Mouse (Mus musculus) gastrocnemius, postnatal 25 days (tissue): ENCODE results near the gene Arl3. TPM values are rescaled to one million over a fixed set of nuclear protein-coding genes. Genes with fewer than 3 reads are reported as not detected.
A peak's percentile ranks its signal among the peaks of the same experiment; 100 is the strongest.

ENCODE experiments used
- DNase-seq: peaks from one replicate; pipeline ENCODE4 v3.0.0; 2022
- long read RNA-seq, 2 experiments: library from polyadenylated mRNA; stranded (forward); transcript quantifications; one replicate each; pipeline ENCODE4 v2.0.0; 2021
- total RNA-seq, 2 experiments: library from RNA; stranded (reverse); gene quantifications; 1 replicate in 1 of 2; 2 replicates in 1 of 2; pipeline ENCODE4 v1.2.3; 2021

Arl3 gene
- 10 to 100 TPM; 49.6 to 55.8 TPM for total RNA-seq
- long read RNA-seq, experiment 1, transcript Arl3-205 (7 exons, 1,005 nt), result major isoform, 10 of 22 reads
- long read RNA-seq, experiment 1, transcript Arl3-201 (6 exons, 843 nt), result minor isoform, 5 of 22 reads
- long read RNA-seq, experiment 1, partial matches to known transcripts, result 3 of 22 reads
- long read RNA-seq, experiment 1, other reads (novel, unspliced or antisense), result 4 of 22 reads
- long read RNA-seq, experiment 2, transcript Arl3-205 (7 exons, 1,005 nt), result major isoform, 9 of 19 reads
- long read RNA-seq, experiment 2, partial matches to known transcripts, result 1 of 19 reads
- long read RNA-seq, experiment 2, other reads (novel, unspliced or antisense), result 5 of 19 reads

- peak; percentile 97 for DNase-seq
Measured at GRCm38 (mm10) chr19:46572951-46573937, at the start of gene Arl3, which contains the start of gene Sfxn2. Gene Arl3, minus strand, starts transcription at chr19:46573198. Gene Sfxn2, plus strand, starts transcription at chr19:46573365.

GRCm38 (mm10) chr19:46622659-46623193 is 49.7 kb upstream of the Arl3 start:
- DNase-seq, result no peak

GRCm38 (mm10) chr19:46621236-46622183 is 48.5 kb upstream of the Arl3 start:
- DNase-seq, result no peak

GRCm38 (mm10) chr19:46620016-46620808 is 47.2 kb upstream of the Arl3 start:
- DNase-seq, result no peak

GRCm38 (mm10) chr19:46619518-46619917 is 46.5 kb upstream of the Arl3 start:
- no peak for DNase-seq

DNA sequence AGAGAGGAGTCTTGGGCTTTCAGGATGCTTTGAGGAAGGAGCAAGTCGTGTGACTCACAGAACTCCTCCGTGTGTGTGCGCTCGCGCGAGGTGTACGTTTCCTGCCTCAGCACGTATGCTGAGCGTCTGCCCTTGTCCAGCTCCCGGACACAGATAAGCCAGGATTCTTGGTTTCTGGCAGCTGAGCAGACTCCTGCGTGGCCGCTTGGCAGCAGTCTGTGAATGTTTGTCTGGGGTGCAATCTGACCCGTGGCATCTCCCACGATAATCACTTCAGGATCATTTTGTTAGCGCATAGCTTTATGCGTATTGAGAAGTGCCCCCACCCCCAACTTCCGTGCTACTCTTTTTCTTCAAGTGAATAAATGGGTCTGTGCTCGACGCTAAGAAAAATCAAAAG is 46.0 kb upstream of the Arl3 start:
- DNase-seq, result no peak

DNA sequence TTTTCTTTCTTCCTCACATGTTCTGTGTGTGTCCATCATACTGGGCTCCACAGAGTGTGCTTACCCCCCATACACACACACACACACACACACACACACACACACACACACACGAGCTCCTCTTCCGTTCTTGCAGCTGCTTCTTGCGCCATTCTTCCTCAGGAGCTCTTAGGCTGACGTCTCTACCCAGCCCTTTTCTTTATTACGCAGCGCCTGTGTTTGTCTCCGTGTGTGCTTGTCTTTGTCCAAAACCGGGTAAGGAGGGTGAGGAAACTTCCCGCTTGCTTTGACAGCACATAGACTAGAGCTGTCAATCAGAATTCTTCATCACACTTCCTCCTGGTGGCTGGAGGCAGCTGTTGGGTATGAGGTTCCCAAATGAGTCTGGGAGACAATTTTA is 45.3 kb upstream of the Arl3 start:
- no peak for DNase-seq

- DNase-seq, result no peak
Measured at GRCm38 (mm10) chr19:46617361-46617760, 44.4 kb upstream of the Arl3 start.

DNA sequence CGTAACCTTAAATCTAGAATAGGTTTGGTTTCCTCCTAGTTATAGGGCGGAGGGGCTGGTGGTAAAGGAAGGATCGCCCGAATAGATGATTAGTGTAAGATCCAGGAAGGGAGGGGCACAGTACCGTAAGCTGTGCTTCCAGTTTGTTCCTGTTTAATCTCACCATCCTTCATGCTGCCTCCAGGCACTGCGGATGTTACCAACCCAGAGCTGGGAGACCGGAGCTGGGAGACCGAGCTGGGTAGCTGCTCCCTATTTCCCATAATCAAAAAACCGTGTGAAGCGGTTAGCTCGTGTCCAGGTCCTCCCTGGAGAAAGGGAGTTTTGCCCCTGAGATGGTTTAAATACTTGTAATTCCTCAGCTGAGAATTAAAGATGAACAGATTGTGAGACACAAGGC is 43.4 kb upstream of the Arl3 start:
- no peak for DNase-seq

- no peak for DNase-seq
Measured at GRCm38 (mm10) chr19:46608158-46608557, 35.2 kb upstream of the Arl3 start.

GRCm38 (mm10) chr19:46607424-46607823 is 34.4 kb upstream of the Arl3 start:
- DNase-seq, result peak; percentile 40

DNA sequence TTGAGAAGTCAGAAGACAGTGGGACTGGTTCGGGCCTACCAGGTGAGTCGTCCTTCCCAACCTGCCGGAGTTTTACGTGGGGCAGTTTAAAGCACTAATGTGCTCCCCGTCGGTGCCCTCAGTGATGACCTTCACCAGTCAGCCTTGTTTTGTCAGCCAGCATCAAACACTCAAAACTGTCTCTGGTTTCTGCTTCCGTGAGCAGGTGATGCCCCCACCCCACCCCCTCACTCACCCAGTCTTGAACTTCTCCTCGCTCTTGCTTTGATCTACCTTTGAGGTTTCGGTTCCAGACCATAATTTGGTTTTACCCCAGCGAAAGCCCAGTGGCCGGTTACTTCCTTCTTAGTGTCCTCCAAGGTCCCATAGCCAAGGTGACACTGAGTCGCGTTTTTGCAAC is 33.7 kb upstream of the Arl3 start:
- no peak for DNase-seq

DNA sequence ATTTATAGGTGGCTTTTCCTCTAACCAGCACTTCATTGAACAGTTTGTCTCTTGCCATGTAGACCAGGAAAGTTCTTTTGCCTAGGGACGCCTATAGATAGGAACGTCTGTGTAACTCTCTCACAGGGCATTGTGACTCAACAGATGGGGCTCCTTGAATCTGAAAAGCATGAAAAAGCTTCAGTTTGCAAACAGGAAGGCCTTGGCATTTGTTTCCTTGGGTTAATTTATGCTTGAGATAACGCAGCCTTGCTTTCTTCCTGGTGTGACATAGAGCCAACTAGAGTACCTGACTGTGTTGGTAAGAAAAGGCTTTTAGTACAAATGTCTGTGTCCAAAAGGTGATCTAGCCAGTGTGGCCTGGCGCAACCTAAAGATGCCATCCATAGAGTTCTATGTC is 29.4 kb upstream of the Arl3 start:
- no peak for DNase-seq

GRCm38 (mm10) chr19:46601491-46601890 is 28.5 kb upstream of the Arl3 start:
- no peak for DNase-seq

DNA sequence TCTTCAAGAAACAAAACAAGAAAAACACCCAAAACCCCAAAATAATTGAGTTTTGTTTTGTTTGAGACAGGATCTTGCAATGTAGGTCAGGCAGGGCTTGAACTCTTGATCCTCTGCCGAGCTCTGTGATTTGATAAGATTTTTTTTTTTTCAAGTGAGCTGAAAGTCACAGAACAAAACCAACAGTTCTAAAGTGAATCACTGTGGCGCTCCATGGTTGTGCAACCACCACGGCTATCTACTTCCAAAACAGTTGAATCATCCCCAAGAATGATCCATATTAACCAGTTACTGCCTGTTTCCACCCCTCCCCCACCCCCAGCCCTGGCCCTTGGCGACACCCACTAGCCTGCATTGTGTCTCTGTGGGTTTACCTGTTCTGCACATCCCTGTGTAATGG is 27.4 kb upstream of the Arl3 start:
- DNase-seq, result no peak

GRCm38 (mm10) chr19:46599375-46600256 is 26.6 kb upstream of the Arl3 start:
- no peak for DNase-seq

DNA sequence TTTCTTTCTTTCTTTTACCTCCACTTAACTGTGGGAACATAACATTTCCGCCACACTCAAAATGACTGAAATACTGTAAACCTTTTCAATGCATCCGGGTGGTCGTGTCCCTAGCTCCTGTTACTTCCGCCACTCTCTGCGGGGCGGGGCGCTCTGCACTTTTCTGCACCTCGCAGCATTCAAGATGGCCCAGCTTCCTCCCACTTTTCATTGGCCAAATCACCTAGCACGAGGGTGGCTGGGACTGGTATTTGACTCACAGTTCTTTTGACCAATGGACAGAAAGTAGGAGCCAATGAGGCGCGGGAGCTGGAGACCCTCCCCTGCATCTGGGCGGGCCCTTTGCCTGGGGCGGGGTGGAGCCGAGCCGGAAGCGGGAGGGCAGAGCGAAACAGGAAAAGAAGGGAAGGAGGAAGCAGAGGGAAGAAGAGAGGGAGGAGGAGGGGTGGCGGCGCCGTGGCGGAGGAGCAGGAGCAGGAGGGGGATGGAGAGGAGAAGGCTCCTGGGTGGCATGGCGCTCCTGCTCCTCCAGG is 25.8 kb upstream of the Arl3 start, which contains the start of gene Wbp1l:
Gene Wbp1l (plus strand): TSS at position 365 of the 533 bp plus-strand sequence.
- DNase-seq, result peak; percentile 98

DNA sequence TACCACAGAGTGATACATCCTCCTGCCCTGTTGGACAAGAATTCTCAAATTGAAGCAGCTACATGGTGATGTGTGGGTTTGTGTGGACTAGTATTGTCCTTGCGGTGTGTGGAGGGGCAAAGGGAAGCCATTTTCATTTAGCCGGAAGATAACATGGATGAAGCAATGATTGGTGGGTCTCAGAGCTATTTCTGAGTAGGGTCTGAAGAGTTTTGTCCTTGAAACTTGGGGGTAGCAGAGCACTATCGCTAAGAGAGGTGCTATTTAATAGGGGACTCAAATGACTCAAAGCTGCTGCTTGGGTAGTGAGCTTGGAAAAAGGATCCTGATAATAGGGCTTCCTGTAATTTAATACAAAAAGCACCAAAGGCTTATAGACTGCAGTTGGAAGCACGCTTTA is 25.2 kb upstream of the Arl3 start:
- no peak for DNase-seq

GRCm38 (mm10) chr19:46592751-46593439 is 19.9 kb upstream of the Arl3 start:
- DNase-seq, result no peak
